Mouse (Mus musculus) CH12.LX (cell line): ENCODE results near the gene Slc22a17.

Source experiments
- CTCF ChIP-seq, 2 experiments: IDR thresholded peaks in 1 of 2; conservative IDR thresholded peaks in 1 of 2; 2 replicates each; pipeline ENCODE4 v1.5.1; 2011 to 2012; ENCODE audit warnings: low read depth in 2 of 2, low read length in 2 of 2, improper control_type of control experiment in 1 of 2, inconsistent platforms in 1 of 2, mild to moderate bottlenecking in 1 of 2, moderate library complexity in 1 of 2
- EP300 ChIP-seq: IDR thresholded peaks from 2 replicates; pipeline ENCODE4 v1.6.1; 2011; ENCODE audit warnings: low read length, improper control_type of control experiment
- JUN ChIP-seq: IDR thresholded peaks from 2 replicates; pipeline ENCODE4 v1.6.1; 2011; ENCODE audit warnings: low read depth, mild to moderate bottlenecking, low read length, improper control_type of control experiment, moderate library complexity; ENCODE audit not compliant: insufficient read depth
- MEF2A ChIP-seq: IDR thresholded peaks from 2 replicates; pipeline ENCODE4 v1.6.1; 2014; ENCODE audit warnings: low read depth, mild to moderate bottlenecking, inconsistent platforms, low read length, improper control_type of control experiment, borderline replicate concordance
- POLR2A ChIP-seq: IDR thresholded peaks from 2 replicates; pipeline ENCODE4 v1.6.1; 2011; ENCODE audit warnings: low read depth, mild to moderate bottlenecking, improper control_type of control experiment, low read length
- TCF12 ChIP-seq: IDR thresholded peaks from 2 replicates; pipeline ENCODE4 v1.6.1; 2014; ENCODE audit warnings: low read depth, mild to moderate bottlenecking, inconsistent platforms, low read length, improper control_type of control experiment
- USF1 ChIP-seq: IDR thresholded peaks from 2 replicates; pipeline ENCODE4 v1.6.1; 2014; ENCODE audit warnings: low read depth, mild to moderate bottlenecking, inconsistent platforms, low read length, improper control_type of control experiment
- ZKSCAN1 ChIP-seq: IDR thresholded peaks from 2 replicates; pipeline ENCODE4 v1.6.1; 2012; ENCODE audit warnings: low read depth, inconsistent platforms, low read length, improper control_type of control experiment, borderline replicate concordance

GRCm38 (mm10) chr14:54877048-54877715 lies 35.8 kb downstream of the Slc22a17 start, which contains the start of gene Ppp1r3e:
- TF ChIP-seq POLR2A (no peak), CTCF (conservative IDR thresholded peaks at IDR 0.05 in 1 of 2, IDR thresholded peaks at IDR 0.05 in 1 of 2; ENCODE audit: low read depth in 2 of 2, low read length in 2 of 2) (peak in 1 of 2 experiments; percentile 32; a peak in 2 of 4 replicates), TCF12 (no peak), JUN (no peak), USF1 (no peak), EP300 (no peak), ZKSCAN1 (no peak), MEF2A (no peak)
